Mouse (Mus musculus): ENCODE data around the gene Txn2.

- no peak for TF ChIP-seq POLR2A (IDR thresholded peaks at IDR 0.05; ENCODE audit: insufficient read depth, low read depth, low read length)
- no peak for TF ChIP-seq CTCF (IDR thresholded peaks at IDR 0.05; ENCODE audit: insufficient read depth, low read depth, low read length)
Measured at GRCm38 (mm10) chr15:77934968-77935367, 6.2 kb upstream of the Txn2 start.
